Mouse (Mus musculus) hindbrain, embryonic 13.5 days (tissue): ENCODE measurements around the gene Josd2. TPM values are rescaled to one million over a fixed set of nuclear protein-coding genes. Genes with fewer than 3 reads are reported as not detected.

ENCODE experiments used
- ATAC-seq: fragments of 200-750 bp; cut with Nextera tagmentation; 2 replicates; pipeline ENCODE4 v1.8.0; 2017; ENCODE audit warnings: moderate TSS enrichment; ENCODE audit not compliant: low FRiP score
- H3K27ac ChIP-seq: fragments of 300-500 bp; sonication (generic); 2 replicates; pipeline ENCODE4 v1.5.1; 2015; ENCODE audit warnings: inconsistent platforms, mild to moderate bottlenecking, moderate library complexity
- H3K27me3 ChIP-seq: fragments of 300-500 bp; sonication (generic); 2 replicates; pipeline ENCODE4 v1.6.1; 2015; ENCODE audit warnings: mild to moderate bottlenecking, inconsistent platforms
- H3K36me3 ChIP-seq: fragments of 300-500 bp; sonication (generic); 2 replicates; pipeline ENCODE4 v1.6.1; 2015; ENCODE audit warnings: mild to moderate bottlenecking, inconsistent platforms
- H3K4me1 ChIP-seq: fragments of 300-500 bp; sonication (generic); replicated peaks from 2 replicates; pipeline ENCODE4 v1.6.1; 2015; ENCODE audit warnings: inconsistent platforms
- H3K4me2 ChIP-seq: fragments of 300-500 bp; sonication (generic); 2 replicates; pipeline ENCODE4 v1.6.1; 2015; ENCODE audit warnings: inconsistent platforms, mild to moderate bottlenecking, moderate library complexity
- H3K4me3 ChIP-seq: fragments of 300-500 bp; sonication (generic); 2 replicates; pipeline ENCODE4 v1.5.1; 2015; ENCODE audit warnings: mild to moderate bottlenecking, inconsistent platforms
- H3K9ac ChIP-seq: fragments of 300-500 bp; sonication (generic); 2 replicates; pipeline ENCODE4 v1.6.1; 2015; ENCODE audit warnings: mild to moderate bottlenecking, inconsistent platforms
- H3K9me3 ChIP-seq: fragments of 300-500 bp; sonication (generic); 2 replicates; pipeline ENCODE4 v1.6.1; 2016; ENCODE audit warnings: inconsistent platforms
- WGBS: fragments of 180-500 bp; shearing (Covaris S2); methylation state at CpG from one replicate; pipeline ENCODE4 v1.1.7; 2015; 5-methylcytosine and 5-hydroxymethylcytosine counted together
- polyA plus RNA-seq: library from polyadenylated mRNA; unstranded; fragments of >200 nt; fragmentation: Nextera tagmentation; extraction: Ambion mirVana; gene quantifications from 2 replicates; pipeline ENCODE4 v1.2.1, GENCODE M21; 2015

Josd2 gene
- polyA plus RNA-seq, 1 experiment from 2014 or later: 46.2 TPM

DNA sequence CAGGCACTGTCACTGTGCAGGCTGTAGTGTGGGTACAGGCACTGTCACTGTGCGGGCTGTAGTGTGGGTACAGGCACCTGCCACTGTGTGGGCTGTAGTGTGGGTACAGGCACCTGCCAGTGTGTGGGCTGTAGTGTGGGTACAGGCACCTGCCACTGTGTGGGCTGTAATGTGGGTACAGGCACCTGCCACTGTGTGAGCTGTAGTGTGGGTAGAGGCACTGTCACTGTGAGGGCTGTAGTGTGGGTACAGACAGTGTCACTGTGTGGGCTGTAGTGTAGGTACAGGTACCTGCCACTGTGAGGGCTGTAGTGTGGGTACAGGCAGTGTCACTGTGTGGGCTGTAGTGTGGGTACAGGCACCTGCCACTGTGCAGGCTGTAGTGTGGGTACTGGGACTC is 16.3 kb downstream of the Josd2 start:
- 96% methylated on average over 1 of the region's 1 CpGs for WGBS
- ATAC-seq: no peak
- no peak overlapping the region for H3K27ac ChIP-seq
- no peaks in the 10 kb centered on the region for H3K9me3 ChIP-seq
- peaks cover 13% of the 10 kb centered on the region for H3K4me1 ChIP-seq
- no peak overlapping the region for H3K4me3 ChIP-seq
- no peak overlapping the region for H3K4me2 ChIP-seq
- no peak overlapping the region for H3K9ac ChIP-seq
- H3K36me3 ChIP-seq: peaks cover 15% of the 10 kb centered on the region
- peaks cover 37% of the 10 kb centered on the region for H3K27me3 ChIP-seq

DNA sequence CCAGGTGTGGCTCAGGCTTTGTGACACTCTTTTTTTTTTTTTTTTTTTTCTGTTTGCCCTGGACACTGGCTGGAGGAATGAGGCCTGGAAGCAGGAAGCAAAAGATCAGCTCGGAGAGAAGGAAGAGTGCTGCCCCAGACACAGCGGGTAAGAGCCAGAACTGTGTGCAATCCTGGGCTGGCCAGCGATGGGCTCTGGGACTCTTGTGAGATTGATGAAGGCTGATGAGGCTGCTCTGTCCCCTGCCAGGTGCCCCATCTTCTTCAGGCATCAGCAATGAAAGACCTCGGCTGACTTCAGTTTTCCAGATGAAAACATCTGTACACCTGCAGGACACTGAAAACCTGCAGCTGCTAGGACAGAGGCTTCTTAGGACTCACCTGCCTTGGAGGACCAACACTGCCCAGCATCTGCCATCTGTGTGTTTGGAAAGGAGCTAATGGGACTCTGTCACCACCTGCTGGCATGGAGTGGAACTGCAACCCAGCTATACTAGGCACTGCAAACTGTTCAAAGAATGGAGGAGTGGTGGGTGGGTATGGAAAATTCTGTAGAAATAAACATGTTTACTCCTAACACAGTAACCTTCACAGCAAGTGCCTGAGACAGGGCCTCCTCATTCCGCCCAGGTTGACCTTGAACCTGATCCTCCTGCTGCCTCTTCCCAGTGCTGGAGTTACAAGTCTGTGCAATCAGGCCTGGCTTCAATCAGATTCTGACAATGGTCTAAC is 17.2 kb downstream of the Josd2 start:
- ATAC-seq: peak; percentile 77
- H3K27ac ChIP-seq: 0 out of 2 replicates have a peak overlapping the region, but pooled peaks have one; percentile 12
- no peak overlapping the region for H3K9ac ChIP-seq
- peaks cover 28% of the 10 kb centered on the region for H3K27me3 ChIP-seq
- H3K9me3 ChIP-seq: no peaks in the 10 kb centered on the region
- H3K4me3 ChIP-seq: no peak overlapping the region
- no peak overlapping the region for H3K4me2 ChIP-seq
- WGBS: 36% methylated on average over 5 of the region's 5 CpGs
- peaks cover 13% of the 10 kb centered on the region for H3K4me1 ChIP-seq
- peaks cover 22% of the 10 kb centered on the region for H3K36me3 ChIP-seq

DNA sequence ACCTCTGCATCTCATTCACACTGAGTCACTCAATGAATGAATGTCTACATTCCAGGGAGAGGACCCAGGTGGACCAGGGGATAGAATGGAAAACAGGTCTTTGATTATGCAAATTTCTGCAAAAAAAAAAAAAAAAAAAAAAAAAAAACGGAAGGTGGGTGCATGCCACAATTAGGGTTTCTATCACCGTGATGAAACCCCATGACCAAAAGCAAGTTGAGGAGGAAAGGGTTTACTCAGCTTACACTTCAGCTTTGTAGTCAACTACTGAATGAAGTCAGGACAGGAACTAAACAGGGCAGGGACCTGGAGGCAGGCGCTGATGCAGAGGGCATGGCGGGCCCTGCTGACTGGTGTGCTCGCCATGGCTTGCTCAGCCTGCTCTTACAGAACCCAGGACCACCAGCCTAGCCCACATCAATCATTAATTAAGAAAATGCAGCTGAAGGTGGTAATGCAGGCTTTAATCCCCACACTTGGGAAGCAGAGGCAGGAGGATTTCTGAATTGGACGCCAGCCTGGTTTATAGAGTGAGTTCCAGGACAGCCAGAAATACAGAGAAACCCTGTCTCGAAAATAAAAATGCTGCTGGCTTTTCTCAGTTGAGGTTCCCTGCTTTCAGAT is 17.9 kb downstream of the Josd2 start:
- Histone ChIP-seq H3K9me3 (no peaks in the 10 kb centered on the region), H3K4me2 (no peak overlapping the region), H3K27ac (no peak overlapping the region), H3K4me1 (peaks cover 15% of the 10 kb centered on the region), H3K9ac (no peak overlapping the region), H3K36me3 (peaks cover 29% of the 10 kb centered on the region), H3K4me3 (no peak overlapping the region), H3K27me3 (peaks cover 22% of the 10 kb centered on the region)
- ATAC-seq: no peak; the same call in 1 of the 2 replicates
- WGBS: 85% methylated on average over 7 of the region's 7 CpGs

DNA sequence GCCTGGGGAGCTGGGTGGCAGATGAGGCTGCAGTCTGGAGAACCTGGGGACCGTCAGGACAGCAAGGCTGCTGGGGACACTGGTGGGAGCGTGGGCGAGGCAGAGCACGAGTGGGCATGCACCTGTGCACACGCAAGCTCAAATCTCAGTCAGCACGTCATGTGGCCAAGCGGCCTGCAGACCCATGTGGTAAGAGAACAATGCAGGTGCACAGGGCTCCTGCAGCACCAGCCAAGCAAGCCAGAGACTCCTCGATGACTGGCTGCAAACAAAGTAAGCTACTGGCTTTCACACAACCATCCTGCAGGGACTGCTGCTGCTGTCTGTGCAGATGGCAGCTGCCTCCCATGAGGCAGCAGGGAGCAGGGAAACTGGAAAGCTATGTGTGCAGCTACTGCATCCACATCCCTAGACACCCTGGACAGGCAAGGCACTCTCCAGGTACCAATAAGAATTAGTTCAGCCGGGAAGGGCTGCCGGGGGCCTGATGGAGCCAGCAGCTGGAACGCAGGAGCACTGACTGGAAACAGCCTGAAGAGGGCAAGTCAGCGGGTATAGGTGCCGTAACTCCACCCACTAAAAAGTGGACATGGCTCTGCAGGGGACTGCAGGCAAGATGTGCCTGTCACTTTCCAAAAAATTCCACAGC is 19.3 kb downstream of the Josd2 start:
- H3K9ac ChIP-seq: peak overlapping the region; percentile 61
- H3K4me1 ChIP-seq: peaks cover 23% of the 10 kb centered on the region
- no peak overlapping the region for H3K4me2 ChIP-seq
- H3K27ac ChIP-seq: peak overlapping the region; percentile 60
- no peak overlapping the region for H3K4me3 ChIP-seq
- peaks cover 43% of the 10 kb centered on the region for H3K36me3 ChIP-seq
- H3K27me3 ChIP-seq: peaks cover 11% of the 10 kb centered on the region
- ATAC-seq: no peak
- WGBS: 64% methylated on average over 13 of the region's 13 CpGs
- H3K9me3 ChIP-seq: no peaks in the 10 kb centered on the region

DNA sequence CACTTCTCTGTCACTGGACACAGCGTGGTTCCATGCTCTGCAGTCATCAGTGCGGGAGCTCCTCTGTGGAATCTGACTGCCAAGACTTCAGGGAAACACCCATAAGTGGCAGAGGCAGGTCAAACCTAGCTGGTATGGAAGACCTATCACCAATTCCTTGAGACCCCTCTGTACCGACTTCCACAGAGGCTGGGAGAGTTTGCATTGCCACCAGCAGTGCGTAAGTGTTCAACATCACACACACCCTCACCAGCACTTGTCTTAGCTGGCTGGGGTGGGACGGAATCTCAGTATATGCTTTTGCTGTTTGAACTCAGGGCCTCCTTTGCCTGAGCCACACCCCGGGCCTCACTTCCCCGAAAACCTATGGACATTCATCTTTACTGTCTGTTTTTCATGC is 20.2 kb downstream of the Josd2 start:
- Histone ChIP-seq H3K9me3 (no peaks in the 10 kb centered on the region), H3K27ac (no peak overlapping the region; the same call in 1 of the 2 replicates), H3K4me2 (no peak overlapping the region), H3K9ac (no peak overlapping the region), H3K4me3 (no peak overlapping the region), H3K4me1 (peaks cover 23% of the 10 kb centered on the region), H3K27me3 (0 out of 2 replicates have a peak, but pooled peaks cover 2% of the 10 kb centered on the region), H3K36me3 (peaks cover 51% of the 10 kb centered on the region)
- 89% methylated on average over 7 of the region's 7 CpGs for WGBS
- no peak for ATAC-seq

DNA sequence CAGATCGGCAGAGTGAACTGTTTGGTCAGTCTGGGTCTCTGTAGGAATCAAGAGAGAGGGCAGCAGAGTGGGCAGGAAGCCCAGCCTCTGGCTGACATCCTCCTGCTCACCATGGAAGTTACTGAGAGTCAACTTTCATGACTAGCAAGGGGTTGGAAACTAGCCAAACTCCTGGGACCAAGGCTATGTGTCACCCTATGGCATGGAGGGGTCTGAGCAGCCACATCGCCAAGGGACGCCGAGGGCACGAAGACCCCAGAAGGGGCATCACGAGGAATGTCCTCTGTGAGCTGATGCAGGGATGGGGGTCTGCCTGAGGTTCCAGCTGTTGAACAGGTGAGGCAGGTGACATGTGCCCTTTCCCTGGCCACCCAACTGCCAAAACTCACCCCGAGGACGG is 20.8 kb downstream of the Josd2 start:
- WGBS: 94% methylated on average over 8 of the region's 8 CpGs
- peaks cover 27% of the 10 kb centered on the region for H3K4me1 ChIP-seq
- no peak overlapping the region for H3K4me3 ChIP-seq
- H3K9ac ChIP-seq: no peak overlapping the region; the same call in 1 of the 2 replicates
- H3K36me3 ChIP-seq: peaks cover 57% of the 10 kb centered on the region
- H3K4me2 ChIP-seq: no peak overlapping the region
- H3K27me3 ChIP-seq: no peaks in the 10 kb centered on the region
- no peaks in the 10 kb centered on the region for H3K9me3 ChIP-seq
- no peak overlapping the region for H3K27ac ChIP-seq
- no peak for ATAC-seq

DNA sequence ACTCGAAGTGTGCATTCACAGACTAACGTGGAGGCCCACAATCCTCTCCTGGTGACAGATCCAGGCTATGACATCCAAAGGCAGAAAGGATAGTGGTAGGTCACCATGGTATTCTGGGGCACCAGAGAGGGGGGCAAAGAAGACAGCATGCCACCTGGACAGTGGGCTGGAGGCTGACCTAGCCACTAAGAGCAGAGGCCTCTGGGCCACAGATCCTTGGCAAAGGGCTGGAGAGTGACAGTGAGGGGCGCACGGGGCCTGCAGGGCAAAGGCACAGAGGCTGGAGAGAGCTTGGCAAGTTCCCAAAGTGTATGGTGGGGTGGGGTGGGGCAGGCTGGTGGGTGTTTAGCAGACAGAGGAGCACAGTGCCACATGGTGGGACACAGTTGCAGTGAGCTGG is 22.5 kb downstream of the Josd2 start:
- no peaks in the 10 kb centered on the region for H3K9me3 ChIP-seq
- no peak for ATAC-seq
- H3K4me1 ChIP-seq: peaks cover 37% of the 10 kb centered on the region
- H3K4me2 ChIP-seq: no peak overlapping the region
- H3K27me3 ChIP-seq: no peaks in the 10 kb centered on the region
- 0 out of 2 replicates have a peak overlapping the region, but pooled peaks have one; percentile 13 for H3K9ac ChIP-seq
- no peak overlapping the region for H3K4me3 ChIP-seq
- H3K36me3 ChIP-seq: peaks cover 65% of the 10 kb centered on the region
- H3K27ac ChIP-seq: no peak overlapping the region
- WGBS: 88% methylated on average over 4 of the region's 4 CpGs

DNA sequence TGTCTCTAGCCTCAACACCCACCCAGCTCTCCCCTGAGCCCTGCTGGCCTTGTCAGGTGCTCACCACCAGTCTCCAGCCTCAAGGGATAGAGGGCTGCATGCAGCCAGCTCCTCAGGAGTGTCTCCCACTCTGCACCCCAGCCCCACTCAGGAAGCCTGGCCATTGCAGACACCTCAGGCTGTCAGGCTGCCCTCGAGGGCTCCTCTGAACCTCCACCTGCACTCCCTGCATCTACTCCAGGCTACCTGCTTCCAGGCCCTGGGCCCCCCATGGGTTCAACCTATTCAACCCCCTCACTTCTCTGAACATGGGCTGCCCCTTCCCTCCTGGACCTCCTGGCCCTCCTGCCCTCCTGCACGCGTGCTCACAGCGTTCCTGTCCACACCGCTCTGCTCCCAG is 23.6 kb downstream of the Josd2 start:
- H3K9me3 ChIP-seq: no peaks in the 10 kb centered on the region
- no peak for ATAC-seq
- no peak overlapping the region for H3K4me3 ChIP-seq
- H3K4me1 ChIP-seq: peaks cover 43% of the 10 kb centered on the region
- peak overlapping the region; percentile 13; the same call in 1 of the 2 replicates for H3K9ac ChIP-seq
- no peak overlapping the region for H3K4me2 ChIP-seq
- no peak overlapping the region for H3K27ac ChIP-seq
- 94% methylated on average over 5 of the region's 5 CpGs for WGBS
- peaks cover 65% of the 10 kb centered on the region for H3K36me3 ChIP-seq
- H3K27me3 ChIP-seq: no peaks in the 10 kb centered on the region

DNA sequence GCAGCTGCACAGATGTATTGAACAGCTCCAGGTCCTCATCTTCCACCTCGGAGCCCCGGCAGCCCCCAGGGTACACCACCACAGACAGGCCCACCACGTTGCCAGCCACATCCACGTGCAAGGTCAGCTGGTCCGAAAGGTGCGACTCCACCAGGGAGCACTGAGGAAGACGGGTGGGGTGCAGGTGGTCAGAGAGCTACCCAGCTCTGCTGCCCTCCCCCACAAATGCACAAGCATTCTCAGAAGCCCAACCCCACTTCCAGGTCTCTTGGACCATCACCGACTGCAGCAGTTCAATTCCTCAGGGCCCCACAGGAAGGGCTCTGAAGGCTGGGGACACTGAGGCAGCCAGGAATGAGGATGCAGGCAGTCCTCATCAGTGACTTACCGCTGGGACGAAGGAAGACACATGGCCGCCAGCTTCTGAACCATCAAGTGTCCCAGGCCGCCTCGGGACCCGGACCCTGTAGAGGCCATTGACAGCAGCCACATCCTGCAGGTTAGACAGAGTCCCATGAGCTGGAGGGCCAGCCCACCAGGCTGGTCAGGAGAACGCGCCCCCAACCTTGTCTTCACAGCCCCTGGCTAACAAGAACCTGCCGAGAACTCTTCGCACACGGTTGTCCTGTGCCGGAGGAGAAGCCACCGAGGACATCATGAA is 24.5 kb downstream of the Josd2 start:
- no peak overlapping the region for H3K4me3 ChIP-seq
- peaks cover 39% of the 10 kb centered on the region for H3K4me1 ChIP-seq
- WGBS: 94% methylated on average over 21 of the region's 21 CpGs
- no peak for ATAC-seq
- peaks cover 65% of the 10 kb centered on the region for H3K36me3 ChIP-seq
- no peak overlapping the region; the same call in 1 of the 2 replicates for H3K9ac ChIP-seq
- H3K27ac ChIP-seq: no peak overlapping the region
- no peaks in the 10 kb centered on the region for H3K27me3 ChIP-seq
- H3K9me3 ChIP-seq: no peaks in the 10 kb centered on the region
- H3K4me2 ChIP-seq: no peak overlapping the region

DNA sequence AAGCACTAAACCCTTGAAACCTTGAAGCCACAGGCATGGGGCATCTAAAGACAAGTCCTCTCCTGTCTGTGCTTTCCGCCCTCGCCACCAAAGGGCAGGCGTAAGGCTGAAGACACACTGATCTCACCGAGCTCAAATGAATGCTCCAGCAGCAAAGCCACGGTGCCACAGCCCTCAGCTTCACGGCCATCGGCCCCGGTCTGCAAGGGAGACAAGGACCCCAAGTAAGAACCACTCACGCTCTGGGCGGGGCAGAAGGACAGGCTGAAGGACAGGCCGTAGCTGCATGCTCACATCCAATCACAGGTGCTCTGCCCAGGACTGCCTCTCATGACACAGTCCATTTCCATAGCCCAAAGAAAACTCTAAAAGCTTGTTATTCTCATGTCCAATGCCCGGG is 26.9 kb downstream of the Josd2 start:
- no peak for ATAC-seq
- 95% methylated on average over 12 of the region's 12 CpGs for WGBS
- H3K4me1 ChIP-seq: peaks cover 42% of the 10 kb centered on the region
- H3K27ac ChIP-seq: no peak overlapping the region
- H3K4me2 ChIP-seq: peak overlapping the region; percentile 85
- H3K36me3 ChIP-seq: peaks cover 46% of the 10 kb centered on the region
- H3K9ac ChIP-seq: peak overlapping the region; percentile 93; the same call in 1 of the 2 replicates
- 0 out of 2 replicates have a peak overlapping the region, but pooled peaks have one; percentile 5 for H3K4me3 ChIP-seq
- H3K9me3 ChIP-seq: no peaks in the 10 kb centered on the region
- H3K27me3 ChIP-seq: 0 out of 2 replicates have a peak, but pooled peaks cover 3% of the 10 kb centered on the region

DNA sequence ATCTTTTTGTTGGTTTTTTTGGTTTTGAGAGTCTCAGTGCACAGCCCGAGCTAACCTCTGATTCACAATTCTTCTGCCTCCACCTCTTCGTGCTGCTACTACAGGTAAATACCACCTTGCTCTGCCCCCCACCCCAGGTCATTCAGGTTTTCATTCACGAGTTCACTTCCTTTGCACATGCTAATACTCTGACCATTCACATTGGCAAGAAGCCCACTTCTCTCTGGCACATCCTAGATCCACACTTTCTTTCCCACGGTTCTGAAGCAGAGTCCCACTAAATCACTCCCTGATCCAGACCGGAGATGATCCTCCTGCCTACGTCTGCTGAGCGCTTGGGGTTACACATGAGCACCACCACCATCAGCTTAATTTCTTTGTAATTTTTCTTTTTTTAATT is 27.3 kb downstream of the Josd2 start:
- H3K4me2 ChIP-seq: peak overlapping the region; percentile 85
- H3K4me1 ChIP-seq: peaks cover 42% of the 10 kb centered on the region
- peaks cover 42% of the 10 kb centered on the region for H3K36me3 ChIP-seq
- H3K9me3 ChIP-seq: no peaks in the 10 kb centered on the region
- 0 out of 2 replicates have a peak, but pooled peaks cover 7% of the 10 kb centered on the region for H3K27me3 ChIP-seq
- peak overlapping the region; percentile 76 for H3K4me3 ChIP-seq
- no peak for ATAC-seq
- H3K27ac ChIP-seq: no peak overlapping the region
- peak overlapping the region; percentile 93 for H3K9ac ChIP-seq
- 89% methylated on average over 7 of the region's 7 CpGs for WGBS
